Mouse (Mus musculus) heart, embryonic 15.5 days (tissue): ENCODE data around the gene Met. TPM values are rescaled to one million over a fixed set of nuclear protein-coding genes. Genes with fewer than 3 reads are reported as not detected.

Experiments
- ATAC-seq: fragments of 200-750 bp; cut with Nextera tagmentation; replicated peaks from 2 replicates; pipeline ENCODE4 v1.8.0; 2017; ENCODE audit warnings: low read depth, moderate TSS enrichment; ENCODE audit not compliant: insufficient number of reproducible peaks, insufficient read depth, low FRiP score
- H3K27ac ChIP-seq: fragments of 300-500 bp; sonication (generic); 2 replicates; pipeline ENCODE4 v1.5.1; 2015; ENCODE audit warnings: mild to moderate bottlenecking, inconsistent platforms
- H3K27me3 ChIP-seq: fragments of 300-500 bp; sonication (generic); 2 replicates; pipeline ENCODE4 v1.6.1; 2015; ENCODE audit warnings: inconsistent platforms
- H3K36me3 ChIP-seq: fragments of 300-500 bp; sonication (generic); 2 replicates; pipeline ENCODE4 v1.6.1; 2015; ENCODE audit warnings: mild to moderate bottlenecking, inconsistent platforms
- H3K4me1 ChIP-seq: fragments of 300-500 bp; sonication (generic); replicated peaks from 2 replicates; pipeline ENCODE4 v1.6.1; 2015; ENCODE audit warnings: inconsistent platforms
- H3K4me2 ChIP-seq: fragments of 300-500 bp; sonication (generic); 2 replicates; pipeline ENCODE4 v1.6.1; 2015; ENCODE audit warnings: inconsistent platforms, mild to moderate bottlenecking, moderate library complexity
- H3K4me3 ChIP-seq: fragments of 300-500 bp; sonication (generic); 2 replicates; pipeline ENCODE4 v1.5.1; 2015; ENCODE audit warnings: mild to moderate bottlenecking, inconsistent platforms
- H3K9ac ChIP-seq: fragments of 300-500 bp; sonication (generic); 2 replicates; pipeline ENCODE4 v1.6.1; 2015; ENCODE audit warnings: mild to moderate bottlenecking, inconsistent platforms
- H3K9me3 ChIP-seq: fragments of 300-500 bp; sonication (generic); replicated peaks from 2 replicates; pipeline ENCODE4 v1.6.1; 2016; ENCODE audit warnings: inconsistent platforms
- WGBS: fragments of 180-500 bp; shearing (Covaris S2); methylation state at CpG from one replicate; pipeline ENCODE4 v1.1.7; 2015; ENCODE audit warnings: mixed read lengths; 5-methylcytosine and 5-hydroxymethylcytosine counted together
- polyA plus RNA-seq: library from polyadenylated mRNA; unstranded; fragments of >200 nt; fragmentation: Nextera tagmentation; extraction: Ambion mirVana; gene quantifications from 2 replicates; pipeline ENCODE4 v1.2.1, GENCODE M21; 2015

Gene Met
- 1.9 and 2.8 TPM in 2 replicates for polyA plus RNA-seq

DNA sequence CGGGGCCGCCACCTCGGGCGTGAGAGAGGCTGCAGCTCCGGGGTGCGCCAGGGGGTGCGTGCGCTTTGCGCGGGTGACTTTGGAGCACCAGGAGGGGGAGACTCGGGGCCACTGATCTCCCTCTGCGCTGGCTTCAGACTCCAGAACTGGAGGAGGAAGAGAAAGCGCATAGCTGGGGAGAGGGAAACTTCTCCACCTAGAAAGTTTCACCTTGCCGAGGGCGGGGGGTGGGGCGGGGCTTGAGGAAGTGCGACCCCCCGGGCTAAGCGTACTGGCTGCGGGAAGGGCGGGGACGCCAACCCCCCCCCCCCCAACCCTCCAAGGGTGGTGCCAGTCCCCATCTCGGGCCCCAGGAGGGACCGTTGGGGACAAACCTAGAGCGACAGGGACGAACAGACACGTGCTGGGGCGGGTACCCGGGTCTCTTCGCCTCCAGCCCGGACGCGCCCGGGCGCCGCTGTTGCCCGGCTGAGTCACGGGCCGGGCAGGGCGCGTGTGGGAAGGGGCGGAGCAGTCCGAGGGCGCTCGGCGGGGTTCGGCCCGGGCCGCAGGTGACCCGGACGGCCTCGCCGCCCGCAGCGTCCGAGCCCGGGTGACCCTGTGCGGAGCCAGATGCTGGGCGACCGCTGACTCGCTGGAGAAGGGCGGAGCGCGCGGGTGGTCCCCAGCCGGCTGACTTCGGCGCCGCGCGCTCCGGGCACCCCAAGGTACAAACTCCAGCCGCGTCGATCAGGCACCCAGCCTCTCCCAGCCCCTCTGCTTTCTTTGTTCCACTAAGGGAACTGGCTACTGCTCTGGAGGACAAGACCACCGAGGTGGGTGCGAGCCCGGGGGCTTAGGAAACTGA lies at the start of gene Met:
TSS of gene Met (plus strand) at position 367 of the 847 bp plus-strand sequence.
- H3K9ac ChIP-seq, result peak within 1 kb of the TSS; percentile 55
- peak within 1 kb of the TSS; percentile 1; the same call in 1 of the 2 replicates for H3K27ac ChIP-seq
- ATAC-seq, result peak; percentile 89
- no peaks in the 10 kb centered on the region for H3K9me3 ChIP-seq
- WGBS, result under 1% methylated on average over 70 of the region's 78 CpGs
- peak within 1 kb of the TSS; percentile 58 for H3K4me3 ChIP-seq
- no peaks in the 10 kb centered on the region for H3K36me3 ChIP-seq
- peaks cover 8% of the 10 kb centered on the region; the same call in 1 of the 2 replicates for H3K27me3 ChIP-seq
- 0 out of 2 replicates have a peak, but pooled peaks cover 2% of the 10 kb centered on the region for H3K4me1 ChIP-seq
- peak within 1 kb of the TSS; percentile 96 for H3K4me2 ChIP-seq

- H3K4me1 ChIP-seq, result no peaks in the 10 kb centered on the region
These were observed 45.4 kb upstream of the Met start for GRCm38 (mm10) chr6:17418226-17418625.

DNA sequence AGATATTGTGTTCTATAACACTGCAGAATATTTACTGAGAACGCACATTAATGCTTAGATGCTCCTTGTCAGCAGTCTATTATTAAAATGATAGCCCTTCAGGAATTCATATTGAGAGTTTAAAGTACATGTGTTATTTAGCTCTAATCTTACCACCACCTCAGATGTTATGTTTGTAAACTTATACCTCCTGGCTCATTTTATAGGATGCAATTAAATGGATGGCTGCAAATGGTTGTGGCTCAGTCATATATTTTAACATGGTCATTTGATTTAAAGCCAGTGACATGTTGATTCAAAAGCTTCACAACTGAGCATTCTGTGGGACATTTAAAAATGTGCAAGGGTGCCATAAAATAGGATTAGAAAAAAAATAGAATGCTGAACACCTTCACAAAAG lies 41.2 kb upstream of the Met start:
- Histone ChIP-seq H3K9me3 (no peaks in the 10 kb centered on the region), H3K4me1 (no peaks in the 10 kb centered on the region), H3K4me3 (no peak overlapping the region), H3K36me3 (no peaks in the 10 kb centered on the region), H3K9ac (no peak overlapping the region), H3K27me3 (no peaks in the 10 kb centered on the region), H3K4me2 (no peak overlapping the region), H3K27ac (no peak overlapping the region)
- WGBS, result 83% methylated on average over 1 of the region's 1 CpGs
- ATAC-seq, result no peak

More at GRCm38 (mm10) chr6:17418226-17418625, 45.4 kb upstream of the Met start:
- H3K4me2 ChIP-seq, result no peak overlapping the region
- no peaks in the 10 kb centered on the region for H3K36me3 ChIP-seq
- H3K9ac ChIP-seq, result no peak overlapping the region
- H3K27me3 ChIP-seq, result no peaks in the 10 kb centered on the region
- no peak overlapping the region for H3K4me3 ChIP-seq
- WGBS, result 78% methylated on average over 7 of the region's 7 CpGs
- no peak for ATAC-seq
- H3K9me3 ChIP-seq, result no peaks in the 10 kb centered on the region
- no peak overlapping the region for H3K27ac ChIP-seq

GRCm38 (mm10) chr6:17429041-17429440 lies 34.6 kb upstream of the Met start:
- Histone ChIP-seq H3K27me3 (no peaks in the 10 kb centered on the region), H3K27ac (no peak overlapping the region), H3K4me1 (no peaks in the 10 kb centered on the region), H3K4me2 (no peak overlapping the region), H3K9me3 (no peaks in the 10 kb centered on the region), H3K36me3 (no peaks in the 10 kb centered on the region), H3K9ac (no peak overlapping the region), H3K4me3 (no peak overlapping the region)
- WGBS, result 45% methylated on average over 3 of the region's 3 CpGs
- no peak for ATAC-seq

DNA sequence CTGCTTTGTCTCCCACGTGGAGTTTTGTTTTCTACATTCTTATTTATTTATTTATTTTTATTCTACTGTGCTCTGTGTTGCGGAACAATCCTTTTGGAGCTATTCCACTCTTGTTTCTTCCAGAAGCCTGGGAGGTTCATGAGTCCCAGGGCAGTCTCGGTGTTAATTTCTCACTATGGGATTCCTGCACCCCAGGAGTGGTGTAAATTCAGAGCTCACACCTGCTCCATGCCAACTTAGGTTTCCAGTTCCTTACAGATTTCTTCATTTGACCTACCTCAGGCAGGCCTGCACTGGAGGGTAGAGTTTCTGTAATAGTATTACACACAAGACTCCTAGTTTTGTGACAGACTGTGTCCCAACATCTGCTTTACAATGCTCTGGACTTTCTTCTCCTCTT lies 34.0 kb upstream of the Met start:
- Histone ChIP-seq H3K4me2 (no peak overlapping the region), H3K27me3 (no peaks in the 10 kb centered on the region), H3K27ac (no peak overlapping the region), H3K9ac (no peak overlapping the region), H3K4me3 (no peak overlapping the region), H3K36me3 (no peaks in the 10 kb centered on the region), H3K9me3 (no peaks in the 10 kb centered on the region), H3K4me1 (no peaks in the 10 kb centered on the region)
- no peak for ATAC-seq
- WGBS, result 67% methylated on average over 3 of the region's 3 CpGs

DNA sequence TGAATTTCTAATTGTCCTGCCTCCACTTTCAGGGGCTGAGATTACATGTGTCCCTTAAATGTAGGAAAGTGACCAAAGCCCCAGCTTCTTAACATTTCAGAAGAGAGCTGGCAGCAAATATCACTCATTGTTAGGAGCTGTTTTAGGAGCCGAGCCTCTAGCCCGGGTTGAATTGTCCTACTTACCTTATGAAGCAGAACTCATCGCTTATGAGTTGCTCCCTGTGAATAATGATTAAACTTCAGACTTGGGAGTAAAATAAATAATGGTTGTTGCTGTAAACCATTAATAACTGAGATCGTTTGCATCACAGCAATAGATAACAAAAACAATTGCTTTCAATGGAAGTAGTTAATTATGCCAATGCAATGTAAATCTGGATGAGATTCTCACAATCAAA lies 20.3 kb upstream of the Met start:
- WGBS, result 89% methylated on average over 4 of the region's 4 CpGs
- Histone ChIP-seq H3K36me3 (no peaks in the 10 kb centered on the region), H3K4me3 (no peak overlapping the region), H3K9ac (no peak overlapping the region), H3K27me3 (no peaks in the 10 kb centered on the region), H3K4me2 (no peak overlapping the region), H3K4me1 (no peaks in the 10 kb centered on the region), H3K27ac (no peak overlapping the region), H3K9me3 (no peaks in the 10 kb centered on the region)
- no peak for ATAC-seq

- Histone ChIP-seq H3K36me3 (no peaks in the 10 kb centered on the region), H3K4me2 (no peak overlapping the region), H3K9me3 (no peaks in the 10 kb centered on the region), H3K27me3 (no peaks in the 10 kb centered on the region), H3K9ac (no peak overlapping the region), H3K4me3 (no peak overlapping the region), H3K27ac (no peak overlapping the region), H3K4me1 (no peaks in the 10 kb centered on the region)
- ATAC-seq, result no peak
- WGBS, result 47% methylated on average over 5 of the region's 5 CpGs
These were observed 12.3 kb upstream of the Met start for GRCm38 (mm10) chr6:17451305-17451704.

DNA sequence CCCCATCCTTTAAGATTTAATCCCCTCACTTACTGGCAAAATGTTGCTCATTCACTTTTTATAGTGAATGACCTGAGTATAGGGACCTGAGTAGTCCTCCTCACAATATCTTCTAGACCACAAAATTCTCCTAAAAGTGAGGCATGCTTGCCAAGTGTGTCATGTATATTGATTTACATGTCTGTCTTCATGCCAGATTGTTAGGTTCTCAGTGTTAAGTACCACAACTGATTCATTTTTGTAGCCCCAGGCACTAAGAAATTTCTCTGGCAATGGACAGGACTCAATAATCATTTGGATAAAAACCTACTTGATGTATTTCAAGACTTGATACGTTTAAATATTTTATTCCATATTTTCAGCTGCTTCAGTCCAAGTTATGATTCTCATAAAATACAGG lies 8.5 kb upstream of the Met start:
- Histone ChIP-seq H3K36me3 (no peaks in the 10 kb centered on the region), H3K4me2 (no peak overlapping the region), H3K4me1 (no peaks in the 10 kb centered on the region), H3K27me3 (no peaks in the 10 kb centered on the region), H3K4me3 (no peak overlapping the region), H3K27ac (no peak overlapping the region), H3K9ac (no peak overlapping the region), H3K9me3 (no peaks in the 10 kb centered on the region)
- 81% methylated on average over 1 of the region's 1 CpGs for WGBS
- ATAC-seq, result no peak

DNA sequence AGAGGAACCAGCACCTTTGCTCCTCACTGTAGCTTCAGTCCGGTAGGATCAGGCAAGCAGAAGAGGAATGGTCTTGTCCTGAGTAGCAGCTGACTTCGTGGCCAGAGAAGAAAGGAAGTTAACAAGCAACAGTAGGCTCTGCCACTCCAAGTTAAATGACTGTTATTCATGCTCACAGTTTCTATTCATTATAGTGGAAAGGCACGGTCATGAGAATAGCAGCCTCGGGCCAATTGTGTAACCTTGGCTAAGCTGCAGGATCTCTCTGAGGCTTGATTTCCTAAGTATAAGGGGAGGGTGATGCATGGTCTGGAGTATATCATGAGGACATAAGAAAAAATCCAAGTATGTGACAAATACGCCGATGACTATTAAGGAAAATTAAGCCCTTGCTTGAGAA lies 4.0 kb upstream of the Met start:
- no peak overlapping the region for H3K4me2 ChIP-seq
- no peaks in the 10 kb centered on the region for H3K9me3 ChIP-seq
- no peak overlapping the region for H3K4me3 ChIP-seq
- WGBS, result 66% methylated on average over 6 of the region's 6 CpGs
- ATAC-seq, result no peak
- no peaks in the 10 kb centered on the region for H3K36me3 ChIP-seq
- H3K4me1 ChIP-seq, result 0 out of 2 replicates have a peak, but pooled peaks cover 2% of the 10 kb centered on the region
- H3K27ac ChIP-seq, result no peak overlapping the region
- no peak overlapping the region for H3K9ac ChIP-seq
- H3K27me3 ChIP-seq, result 0 out of 2 replicates have a peak, but pooled peaks cover 3% of the 10 kb centered on the region

GRCm38 (mm10) chr6:17461435-17461834 lies 2.2 kb upstream of the Met start:
- no peaks in the 10 kb centered on the region for H3K36me3 ChIP-seq
- peaks cover 7% of the 10 kb centered on the region; the same call in 1 of the 2 replicates for H3K27me3 ChIP-seq
- H3K4me1 ChIP-seq, result 0 out of 2 replicates have a peak, but pooled peaks cover 2% of the 10 kb centered on the region
- no peak overlapping the region for H3K9ac ChIP-seq
- H3K4me3 ChIP-seq, result no peak overlapping the region
- H3K27ac ChIP-seq, result no peak overlapping the region
- H3K4me2 ChIP-seq, result no peak overlapping the region
- H3K9me3 ChIP-seq, result no peaks in the 10 kb centered on the region
- 64% methylated on average over 7 of the region's 7 CpGs for WGBS
- no peak for ATAC-seq

GRCm38 (mm10) chr6:17464281-17465025 lies 853 bp downstream of the Met start:
- WGBS, result 11% methylated on average over 15 of the region's 15 CpGs
- Histone ChIP-seq H3K4me3 (peak overlapping the region; percentile 58), H3K4me2 (peak overlapping the region; percentile 96), H3K27ac (no peak overlapping the region), H3K9me3 (no peaks in the 10 kb centered on the region), H3K27me3 (peaks cover 8% of the 10 kb centered on the region; the same call in 1 of the 2 replicates), H3K4me1 (0 out of 2 replicates have a peak, but pooled peaks cover 2% of the 10 kb centered on the region), H3K9ac (peak overlapping the region; percentile 55), H3K36me3 (no peaks in the 10 kb centered on the region)
- ATAC-seq, result peak; percentile 36
